Mouse (Mus musculus) liver, embryonic 16.5 days (tissue): Measurements from ENCODE around the gene Zdhhc7. TPM values are rescaled to one million over a fixed set of nuclear protein-coding genes. Genes with fewer than 3 reads are reported as not detected.
A peak's percentile ranks its signal among the peaks of the same experiment; 100 is the strongest.

Experiments used
- ATAC-seq: fragments of 200-750 bp; cut with Nextera tagmentation; 2 replicates; pipeline ENCODE4 v1.8.0; 2017; ENCODE audit warnings: low read depth, mild to moderate bottlenecking, moderate number of reproducible peaks, moderate library complexity
- H3K27ac ChIP-seq: fragments of 300-500 bp; sonication (generic); 2 replicates; pipeline ENCODE4 v1.5.1; 2014; ENCODE audit warnings: mild to moderate bottlenecking, low read length
- H3K27me3 ChIP-seq: fragments of 300-500 bp; sonication (generic); 2 replicates; pipeline ENCODE4 v1.6.1; 2014; ENCODE audit warnings: low read depth, low read length, mixed read lengths; ENCODE audit not compliant: control insufficient read depth, insufficient read depth
- H3K36me3 ChIP-seq: fragments of 300-500 bp; sonication (generic); 2 replicates; pipeline ENCODE4 v1.6.1; 2014; ENCODE audit warnings: mild to moderate bottlenecking; ENCODE audit not compliant: control insufficient read depth, insufficient read depth
- H3K4me1 ChIP-seq: fragments of 300-500 bp; sonication (generic); 2 replicates; pipeline ENCODE4 v1.6.1; 2014; ENCODE audit warnings: low read depth, low read length, mixed read lengths; ENCODE audit not compliant: control insufficient read depth
- H3K4me2 ChIP-seq: fragments of 300-500 bp; sonication (generic); 2 replicates; pipeline ENCODE4 v1.6.1; 2014; ENCODE audit warnings: low read depth, low read length, mixed read lengths
- H3K4me3 ChIP-seq: fragments of 300-500 bp; sonication (generic); 2 replicates; pipeline ENCODE4 v1.5.1; 2014; ENCODE audit warnings: low read depth, mild to moderate bottlenecking, low read length
- H3K9ac ChIP-seq: fragments of 300-500 bp; sonication (generic); 2 replicates; pipeline ENCODE4 v1.6.1; 2014; ENCODE audit warnings: low read depth, low read length
- H3K9me3 ChIP-seq: fragments of 300-500 bp; sonication (generic); replicated peaks from 2 replicates; pipeline ENCODE4 v1.6.1; 2016; ENCODE audit warnings: low read length; ENCODE audit not compliant: control insufficient read depth
- WGBS: fragments of 180-500 bp; shearing (Covaris S2); extraction: QIAGEN DNeasy Blood & Tissue Kit; methylation state at CpG from one replicate; pipeline ENCODE4 v1.1.7; 2014; ENCODE audit not compliant: insufficient replicate concordance; 5-methylcytosine and 5-hydroxymethylcytosine counted together
- polyA plus RNA-seq: library from polyadenylated mRNA; unstranded; fragments of >200 nt; fragmentation: Nextera tagmentation; extraction: Ambion mirVana; gene quantifications from 2 replicates; pipeline ENCODE4 v1.2.1, GENCODE M21; 2015

Zdhhc7 gene
- polyA plus RNA-seq, 1 experiment from 2014 or later: 12.9 TPM

- H3K9me3 ChIP-seq: no peaks in the 10 kb centered on the region
- no peaks in the 10 kb centered on the region for H3K36me3 ChIP-seq
- no peak overlapping the region for H3K4me2 ChIP-seq
- H3K9ac ChIP-seq: no peak overlapping the region
- 10% methylated on average over 4 of the region's 4 CpGs for WGBS
- H3K27ac ChIP-seq: no peak overlapping the region
- ATAC-seq: no peak
- no peak overlapping the region for H3K4me3 ChIP-seq
- no peaks in the 10 kb centered on the region; the same call in 1 of the 2 replicates for H3K4me1 ChIP-seq
- H3K27me3 ChIP-seq: no peaks in the 10 kb centered on the region
These were observed 50.3 kb downstream of the Zdhhc7 start for GRCm38 (mm10) chr8:120051006-120051405.

GRCm38 (mm10) chr8:120050376-120050775 lies 50.9 kb downstream of the Zdhhc7 start:
- H3K4me3 ChIP-seq: no peak overlapping the region
- WGBS: 30% methylated on average over 10 of the region's 10 CpGs
- no peak overlapping the region for H3K4me2 ChIP-seq
- H3K27ac ChIP-seq: no peak overlapping the region
- no peaks in the 10 kb centered on the region for H3K36me3 ChIP-seq
- H3K9me3 ChIP-seq: no peaks in the 10 kb centered on the region
- no peak overlapping the region for H3K9ac ChIP-seq
- ATAC-seq: no peak
- H3K27me3 ChIP-seq: no peaks in the 10 kb centered on the region
- H3K4me1 ChIP-seq: no peaks in the 10 kb centered on the region; the same call in 1 of the 2 replicates

- Histone ChIP-seq H3K27ac (no peak overlapping the region), H3K9ac (no peak overlapping the region), H3K4me2 (no peak overlapping the region), H3K9me3 (no peaks in the 10 kb centered on the region), H3K4me1 (no peaks in the 10 kb centered on the region; the same call in 1 of the 2 replicates), H3K4me3 (no peak overlapping the region), H3K36me3 (no peaks in the 10 kb centered on the region), H3K27me3 (no peaks in the 10 kb centered on the region)
- WGBS: 14% methylated on average over 13 of the region's 13 CpGs
- peak; percentile 32; the same call in 1 of the 2 replicates for ATAC-seq
These were observed 51.3 kb downstream of the Zdhhc7 start for GRCm38 (mm10) chr8:120049949-120050348.

- Histone ChIP-seq H3K27ac (no peak overlapping the region), H3K9me3 (no peaks in the 10 kb centered on the region), H3K4me3 (no peak overlapping the region), H3K4me1 (peaks cover 3% of the 10 kb centered on the region), H3K9ac (no peak overlapping the region), H3K36me3 (no peaks in the 10 kb centered on the region), H3K4me2 (no peak overlapping the region), H3K27me3 (no peaks in the 10 kb centered on the region)
- 69% methylated on average over 14 of the region's 14 CpGs for WGBS
- ATAC-seq: no peak
These were observed 54.8 kb downstream of the Zdhhc7 start for GRCm38 (mm10) chr8:120046258-120047020.

GRCm38 (mm10) chr8:120045471-120045870 lies 55.8 kb downstream of the Zdhhc7 start:
- Histone ChIP-seq H3K27me3 (no peaks in the 10 kb centered on the region), H3K9ac (no peak overlapping the region), H3K4me1 (peaks cover 6% of the 10 kb centered on the region), H3K4me2 (no peak overlapping the region), H3K9me3 (no peaks in the 10 kb centered on the region), H3K36me3 (no peaks in the 10 kb centered on the region), H3K4me3 (no peak overlapping the region), H3K27ac (no peak overlapping the region)
- WGBS: 39% methylated on average over 5 of the region's 5 CpGs
- ATAC-seq: no peak

DNA sequence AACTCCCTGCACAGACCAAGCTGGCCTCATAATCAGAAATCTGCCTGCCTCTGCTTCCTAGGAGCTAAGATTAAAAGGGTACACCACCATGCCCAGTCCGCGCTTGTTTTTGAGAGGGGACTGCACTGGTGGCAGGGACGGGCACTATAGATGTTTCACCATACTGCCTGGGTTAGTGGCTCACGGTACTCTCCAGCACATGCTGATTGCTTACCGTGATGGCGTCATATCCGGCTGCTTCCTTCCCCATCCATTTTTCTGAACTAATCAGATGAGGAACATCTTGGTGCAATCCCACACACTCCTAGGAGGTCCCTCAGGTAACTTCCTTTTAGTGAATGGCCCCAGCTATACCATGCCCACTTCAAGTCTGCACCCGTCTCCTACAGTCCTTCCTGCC lies 56.4 kb downstream of the Zdhhc7 start:
- Histone ChIP-seq H3K27me3 (no peaks in the 10 kb centered on the region), H3K27ac (no peak overlapping the region), H3K9me3 (no peaks in the 10 kb centered on the region), H3K4me2 (no peak overlapping the region), H3K36me3 (no peaks in the 10 kb centered on the region), H3K4me1 (peaks cover 7% of the 10 kb centered on the region; the same call in 1 of the 2 replicates), H3K4me3 (no peak overlapping the region), H3K9ac (no peak overlapping the region)
- no peak for ATAC-seq
- WGBS: 61% methylated on average over 8 of the region's 8 CpGs

DNA sequence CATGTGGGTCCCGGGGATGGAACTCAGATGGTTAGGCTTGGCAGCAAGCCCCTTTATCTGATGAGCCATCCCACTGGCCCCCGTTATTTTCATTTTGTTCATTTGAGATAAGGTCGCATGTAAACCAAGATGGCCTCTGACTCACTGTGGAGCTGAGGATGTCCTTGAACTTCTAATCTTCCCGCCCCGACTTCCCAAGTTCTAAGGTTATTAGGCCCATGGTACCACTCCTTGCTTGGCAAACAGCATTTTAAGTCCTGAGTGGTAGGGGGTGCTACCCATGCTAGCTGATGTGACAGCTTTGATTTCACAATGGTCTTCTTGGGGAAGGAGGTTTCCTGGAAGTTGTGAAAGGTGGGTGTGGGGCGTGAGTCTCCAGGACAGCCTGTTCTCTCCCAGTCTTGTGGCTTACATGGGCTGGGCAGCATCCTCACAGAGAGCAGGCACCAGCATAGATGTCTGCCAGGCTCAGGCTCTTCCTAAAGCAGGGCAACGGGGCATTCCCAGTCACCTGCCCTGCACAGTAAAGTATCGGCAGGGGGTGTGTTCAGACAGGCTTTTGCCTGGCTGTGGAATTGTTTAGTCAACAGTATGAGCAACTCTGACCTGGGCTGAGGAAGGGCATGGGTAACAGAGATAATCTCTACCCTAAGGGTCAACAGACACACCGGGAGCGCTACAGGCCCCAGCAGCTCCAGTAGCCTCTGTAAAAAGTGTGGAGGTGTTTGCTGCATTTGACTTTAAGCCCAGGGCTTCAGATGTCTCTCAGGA lies 58.6 kb downstream of the Zdhhc7 start:
- H3K36me3 ChIP-seq: no peaks in the 10 kb centered on the region
- H3K4me1 ChIP-seq: peaks cover 7% of the 10 kb centered on the region; the same call in 1 of the 2 replicates
- WGBS: 33% methylated on average over 10 of the region's 10 CpGs
- no peak overlapping the region for H3K4me2 ChIP-seq
- H3K9ac ChIP-seq: no peak overlapping the region
- H3K27me3 ChIP-seq: no peaks in the 10 kb centered on the region
- peak; percentile 56 for ATAC-seq
- no peaks in the 10 kb centered on the region for H3K9me3 ChIP-seq
- no peak overlapping the region for H3K4me3 ChIP-seq
- H3K27ac ChIP-seq: no peak overlapping the region

GRCm38 (mm10) chr8:120040861-120041260 lies 60.4 kb downstream of the Zdhhc7 start:
- peaks cover 7% of the 10 kb centered on the region; the same call in 1 of the 2 replicates for H3K4me1 ChIP-seq
- no peaks in the 10 kb centered on the region for H3K36me3 ChIP-seq
- no peaks in the 10 kb centered on the region for H3K9me3 ChIP-seq
- no peak overlapping the region for H3K4me2 ChIP-seq
- H3K4me3 ChIP-seq: no peak overlapping the region
- ATAC-seq: peak; percentile 58
- H3K27ac ChIP-seq: peak overlapping the region; percentile 45
- H3K27me3 ChIP-seq: no peaks in the 10 kb centered on the region
- no peak overlapping the region for H3K9ac ChIP-seq
- WGBS: 15% methylated on average over 1 of the region's 1 CpGs
